Mouse (Mus musculus) T-helper 17 cell (primary cell): ENCODE data around the gene Il27.

Experiments
- in situ Hi-C, 2 experiments: fragments of 300-600 bp; cut with MboI, MseI; formaldehyde crosslinking; loops; 1 replicate in 1 of 2; 2 replicates in 1 of 2; pipeline ENCODE4 v1.15.1; 2025; ENCODE audit warnings: high pct_unique_total_duplicates in 2 of 2

Il27 gene

GRCm38 (mm10) chr7:126541661-126542060 is 53.1 kb downstream of the Il27 start:
- in situ Hi-C loops: no loop called here
